Comparison of ENCODE assay signal across 8 mouse cellular contexts in genomic region chr5:100820483-100821184, GRCm38 (mm10). TPM values are rescaled to one million over a fixed set of nuclear protein-coding genes. Genes with fewer than 3 reads are reported as not detected.
DNase-seq lines count a peak whose midpoint lies in the region; ATAC-seq and TF ChIP-seq lines count a peak whose summit lies in the region.

Abraxas1 (minus strand) TSS chr5:100820965.

- peak; percentile 90 for ATAC-seq in embryonic facial prominence, embryonic 13.5 days (ENCODE audit: insufficient number of reproducible peaks, insufficient read depth, low FRiP score, low TSS enrichment, low read depth)
- ATAC-seq in limb, embryonic 13.5 days (ENCODE audit: low FRiP score, low read depth): peak; percentile 94
- peak; percentile 99 for ATAC-seq in midbrain, embryonic 15.5 days (replicated peaks)

- intact Hi-C loops in heart, adult 2 months (cut with DNase I): loop anchor here (2.0 kb wide), 1 partner anchor 22 kb away; the partner anchor contains the start of genes Helq and Mrps18c

- H3K4me2 ChIP-seq in embryonic facial prominence, embryonic 13.5 days: peak within 1 kb of the TSS; percentile 80
- H3K4me2 ChIP-seq in limb, embryonic 13.5 days (replicated peaks): peak within 1 kb of the TSS; percentile 77
- peak within 1 kb of the TSS; percentile 83 for H3K4me2 ChIP-seq in midbrain, embryonic 15.5 days

- H3K9me3 ChIP-seq in embryonic facial prominence, embryonic 13.5 days: no peaks in the 10 kb centered on the region
- H3K9me3 ChIP-seq in limb, embryonic 13.5 days: no peaks in the 10 kb centered on the region
- no peaks in the 10 kb centered on the region for H3K9me3 ChIP-seq in midbrain, embryonic 15.5 days

- H3K27ac ChIP-seq in embryonic facial prominence, embryonic 13.5 days: peak within 1 kb of the TSS; percentile 85
- peak within 1 kb of the TSS; percentile 84 for H3K27ac ChIP-seq in heart, adult 2 months
- H3K27ac ChIP-seq in limb, embryonic 13.5 days: peak within 1 kb of the TSS; percentile 79
- H3K27ac ChIP-seq in midbrain, embryonic 15.5 days: peak within 1 kb of the TSS; percentile 82

- peak; percentile 85 for TF ChIP-seq POLR2A in heart, adult 2 months (IDR thresholded peaks at IDR 0.05; ENCODE audit: insufficient read depth, low read depth, low read length)

- TF ChIP-seq EP300 in heart, adult 2 months (IDR thresholded peaks at IDR 0.05; ENCODE audit: insufficient read depth, low read depth, low read length): 0 out of 2 replicates have a peak, but pooled peaks have one; percentile 34

- 0 out of 2 replicates have a peak, but pooled peaks cover 5% of the 10 kb centered on the region for H3K4me1 ChIP-seq in embryonic facial prominence, embryonic 13.5 days
- H3K4me1 ChIP-seq in heart, adult 2 months (ENCODE audit: control insufficient read depth, insufficient read depth, low read length): no peaks in the 10 kb centered on the region; the same call in 1 of the 2 replicates
- peaks cover 5% of the 10 kb centered on the region; the same call in 1 of the 2 replicates for H3K4me1 ChIP-seq in limb, embryonic 13.5 days
- H3K4me1 ChIP-seq in midbrain, embryonic 15.5 days: peaks cover 11% of the 10 kb centered on the region

- no peaks in the 10 kb centered on the region for H3K79me2 ChIP-seq in heart, adult 2 months (replicated peaks; ENCODE audit: control insufficient read depth, insufficient read depth, low read length)

- H3K27me3 ChIP-seq in embryonic facial prominence, embryonic 13.5 days: no peaks in the 10 kb centered on the region
- no peaks in the 10 kb centered on the region for H3K27me3 ChIP-seq in heart, adult 2 months (ENCODE audit: control insufficient read depth, insufficient read depth, low read length)
- H3K27me3 ChIP-seq in limb, embryonic 13.5 days: no peaks in the 10 kb centered on the region
- H3K27me3 ChIP-seq in midbrain, embryonic 15.5 days (replicated peaks): no peaks in the 10 kb centered on the region

- peaks cover 15% of the 10 kb centered on the region for H3K36me3 ChIP-seq in embryonic facial prominence, embryonic 13.5 days
- H3K36me3 ChIP-seq in heart, adult 2 months (ENCODE audit: control insufficient read depth, insufficient read depth, low read length): no peaks in the 10 kb centered on the region; the same call in 1 of the 2 replicates
- H3K36me3 ChIP-seq in limb, embryonic 13.5 days: peaks cover 14% of the 10 kb centered on the region
- no peaks in the 10 kb centered on the region for H3K36me3 ChIP-seq in midbrain, embryonic 15.5 days (replicated peaks)

- TF ChIP-seq CTCF in heart, adult 2 months (IDR thresholded peaks at IDR 0.05): no peak; the same call in 1 of the 2 replicates

- DNase-seq in 3T3-L1 (ENCODE audit: low read depth, low spot score): peak; percentile 86
- DNase-seq in adrenal gland, postnatal 4 days (ENCODE audit: low spot score in 2 of 2): peak; percentile 68 to 74
- peak; percentile 91 to 94 for DNase-seq in heart, adult 2 months
- peak; percentile 79 to 85 for DNase-seq in kidney, adult 8-10 months
- DNase-seq in spleen, adult 18-20 months: peak; percentile 75 to 91

- WGBS in embryonic facial prominence, embryonic 13.5 days: under 1% methylated on average over 63 of the region's 63 CpGs
- WGBS in heart, adult 2 months: under 1% methylated on average over 63 of the region's 63 CpGs
- under 1% methylated on average over 62 of the region's 63 CpGs for WGBS in limb, embryonic 13.5 days
- under 1% methylated on average over 63 of the region's 63 CpGs for WGBS in midbrain, embryonic 15.5 days

- H3K4me3 ChIP-seq in embryonic facial prominence, embryonic 13.5 days: peak within 1 kb of the TSS; percentile 84
- peak within 1 kb of the TSS; percentile 67 for H3K4me3 ChIP-seq in heart, adult 2 months
- peak within 1 kb of the TSS; percentile 65 for H3K4me3 ChIP-seq in limb, embryonic 13.5 days
- peak within 1 kb of the TSS; percentile 89 for H3K4me3 ChIP-seq in midbrain, embryonic 15.5 days

- H3K9ac ChIP-seq in embryonic facial prominence, embryonic 13.5 days: peak within 1 kb of the TSS; percentile 98
- peak within 1 kb of the TSS; percentile 94 for H3K9ac ChIP-seq in heart, adult 2 months (ENCODE audit: low read depth, low read length)
- H3K9ac ChIP-seq in limb, embryonic 13.5 days: peak within 1 kb of the TSS; percentile 87
- peak within 1 kb of the TSS; percentile 93 for H3K9ac ChIP-seq in midbrain, embryonic 15.5 days

RNA-seq across cellular contexts. Expression of gene Abraxas1, which starts in this region (rescaled TPM):
- total RNA-seq in adrenal gland, postnatal 4 days (2021): 10 to 100 TPM; 23.4 to 24.7 TPM
- polyA plus RNA-seq in embryonic facial prominence, embryonic 13.5 days (2015; fragmentation: Nextera tagmentation; extraction: Ambion mirVana): 36.8 and 43.1 TPM in 2 replicates
- 1 to 10 TPM; 8.3 to 9.0 TPM for total RNA-seq in heart, adult 2 months (2021)
- polyA plus RNA-seq in heart, adult 2 months (2012; rRNA removed): 6.9 and 12.5 TPM in 2 replicates
- 35.1 and 36.9 TPM in 2 replicates for polyA plus RNA-seq in limb, embryonic 13.5 days (2015; fragmentation: Nextera tagmentation; extraction: Ambion mirVana)
- 12.8 and 13.2 TPM in 2 replicates for polyA plus RNA-seq in midbrain, embryonic 15.5 days (2015; fragmentation: Nextera tagmentation; extraction: Ambion mirVana)

Comparison
In these comparisons a context has a peak if more than half of its experiments do, and no peak if none do; other contexts are left out.
1. Peak in every context shown above with its lines: DNase-seq, ATAC-seq, H3K4me3 ChIP-seq and H3K27ac ChIP-seq.